Mouse (Mus musculus) retina, postnatal 7 days (tissue): ENCODE measurements around the gene Olfr582.

Experiments
- DNase-seq: peaks from one replicate; pipeline ENCODE4 v3.0.0-alpha.2; 2012; ENCODE audit warnings: low read depth, low spot score

Gene Olfr582

GRCm38 (mm10) chr7:103037724-103038123, at the start of gene Olfr582:
Olfr582 (plus strand) TSS chr7:103038024.
- DNase-seq = no peak

GRCm38 (mm10) chr7:102989224-102989623, 48.6 kb upstream of the Olfr582 start, which contains the start of gene Olfr578:
Olfr578 (minus strand) TSS chr7:102989324.
- DNase-seq = no peak

DNA sequence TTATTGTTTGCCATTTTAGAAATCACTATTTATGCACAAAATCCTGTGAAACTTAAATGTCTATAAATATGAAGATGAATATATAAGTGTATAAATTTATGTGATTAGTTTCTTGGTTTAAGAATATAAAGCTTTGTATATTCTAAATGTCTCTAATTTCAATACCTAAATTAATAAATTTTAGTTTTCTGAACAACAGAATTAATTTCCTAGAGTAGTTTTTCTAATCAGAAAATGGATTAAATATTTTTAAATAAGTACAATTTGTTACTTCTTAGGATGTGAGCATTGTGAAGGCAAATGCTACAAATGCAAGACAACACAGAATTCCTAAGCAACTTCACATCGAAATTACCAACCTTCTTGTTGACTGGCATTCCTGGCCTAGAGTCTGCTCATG, 13.2 kb downstream of the Olfr582 start, which contains the start of gene Olfr583:
Olfr583 (plus strand) TSS at position 301 of the 400 bp plus-strand sequence.
- DNase-seq = no peak

DNA sequence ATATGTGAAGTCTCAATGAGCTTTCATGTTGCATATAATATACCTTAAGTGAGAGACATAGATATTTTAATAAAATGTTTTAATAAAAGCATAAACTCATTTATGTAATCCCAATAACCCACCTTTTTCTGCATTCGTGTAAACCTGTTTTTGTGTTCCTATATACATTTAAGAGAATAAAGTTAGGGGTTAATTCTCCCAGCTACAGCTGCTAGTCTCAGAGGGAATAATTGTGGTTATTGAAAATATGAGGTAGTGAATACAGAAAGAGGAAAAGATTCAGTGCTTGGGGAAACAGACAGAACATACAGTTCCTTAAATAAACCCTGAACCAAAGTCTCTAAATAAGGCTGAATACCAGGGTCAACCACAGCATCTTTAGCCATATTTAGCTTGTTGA, 43.8 kb downstream of the Olfr582 start, which contains the start of gene Olfr584:
Olfr584 (plus strand) TSS at position 301 of the 400 bp plus-strand sequence.
- DNase-seq = no peak
